Mouse (Mus musculus): ENCODE data around the gene Snai1. TPM values are rescaled to one million over a fixed set of nuclear protein-coding genes. Genes with fewer than 3 reads are reported as not detected.

Snai1 gene
- polyA plus RNA-seq, 1 experiment, result not detected

- TF ChIP-seq POLR2A (IDR thresholded peaks at IDR 0.05; ENCODE audit: insufficient read depth, low read depth, low read length) (no peak), CTCF (IDR thresholded peaks at IDR 0.05; ENCODE audit: insufficient read depth, low read depth, low read length) (no peak)
- Histone ChIP-seq H3K27ac (ENCODE audit: insufficient read depth, low read depth, low read length) (no peak overlapping the region), H3K4me1 (ENCODE audit: control insufficient read depth, insufficient read depth, low read length) (peaks cover 23% of the 10 kb centered on the region), H3K4me3 (ENCODE audit: insufficient read depth, low read depth, low read length) (no peak overlapping the region)
- 75% methylated on average over 5 of the region's 5 CpGs for WGBS
Observed at GRCm38 (mm10) chr2:167544456-167544855, 6.5 kb downstream of the Snai1 start.

GRCm38 (mm10) chr2:167546447-167547195, 8.6 kb downstream of the Snai1 start:
- no peak for TF ChIP-seq POLR2A (IDR thresholded peaks at IDR 0.05; ENCODE audit: insufficient read depth, low read depth, low read length)
- TF ChIP-seq CTCF (IDR thresholded peaks at IDR 0.05; ENCODE audit: insufficient read depth, low read depth, low read length), result no peak
- Histone ChIP-seq H3K4me3 (ENCODE audit: insufficient read depth, low read depth, low read length) (no peak overlapping the region), H3K4me1 (ENCODE audit: control insufficient read depth, insufficient read depth, low read length) (peaks cover 20% of the 10 kb centered on the region), H3K27ac (ENCODE audit: insufficient read depth, low read depth, low read length) (no peak overlapping the region)
- 87% methylated on average over 18 of the region's 18 CpGs for WGBS

GRCm38 (mm10) chr2:167547444-167547843, 9.4 kb downstream of the Snai1 start:
- Histone ChIP-seq H3K27ac (ENCODE audit: insufficient read depth, low read depth, low read length) (no peak overlapping the region), H3K4me3 (ENCODE audit: insufficient read depth, low read depth, low read length) (no peak overlapping the region), H3K4me1 (ENCODE audit: control insufficient read depth, insufficient read depth, low read length) (peaks cover 22% of the 10 kb centered on the region)
- no peak for TF ChIP-seq CTCF (IDR thresholded peaks at IDR 0.05; ENCODE audit: insufficient read depth, low read depth, low read length)
- no peak for TF ChIP-seq POLR2A (IDR thresholded peaks at IDR 0.05; ENCODE audit: insufficient read depth, low read depth, low read length)
- WGBS, result 90% methylated on average over 8 of the region's 8 CpGs

- Histone ChIP-seq H3K4me1 (ENCODE audit: control insufficient read depth, insufficient read depth, low read length) (peaks cover 17% of the 10 kb centered on the region), H3K27ac (ENCODE audit: insufficient read depth, low read depth, low read length) (no peak overlapping the region), H3K4me3 (ENCODE audit: insufficient read depth, low read depth, low read length) (no peak overlapping the region)
- no peak for TF ChIP-seq CTCF (IDR thresholded peaks at IDR 0.05; ENCODE audit: insufficient read depth, low read depth, low read length)
- no peak for TF ChIP-seq POLR2A (IDR thresholded peaks at IDR 0.05; ENCODE audit: insufficient read depth, low read depth, low read length)
- 94% methylated on average over 7 of the region's 7 CpGs for WGBS
Observed at GRCm38 (mm10) chr2:167548961-167549360, 11.0 kb downstream of the Snai1 start.

GRCm38 (mm10) chr2:167550341-167550854, 12.4 kb downstream of the Snai1 start:
- no peak overlapping the region for H3K4me3 ChIP-seq (ENCODE audit: insufficient read depth, low read depth, low read length)
- 81% methylated on average over 8 of the region's 8 CpGs for WGBS
- no peak overlapping the region for H3K27ac ChIP-seq (ENCODE audit: insufficient read depth, low read depth, low read length)
- H3K4me1 ChIP-seq (ENCODE audit: control insufficient read depth, insufficient read depth, low read length), result peaks cover 11% of the 10 kb centered on the region
- TF ChIP-seq CTCF (IDR thresholded peaks at IDR 0.05; ENCODE audit: insufficient read depth, low read depth, low read length), result no peak
- no peak for TF ChIP-seq POLR2A (IDR thresholded peaks at IDR 0.05; ENCODE audit: insufficient read depth, low read depth, low read length)

GRCm38 (mm10) chr2:167551342-167551920, 13.4 kb downstream of the Snai1 start:
- TF ChIP-seq CTCF (IDR thresholded peaks at IDR 0.05; ENCODE audit: insufficient read depth, low read depth, low read length) (no peak), POLR2A (IDR thresholded peaks at IDR 0.05; ENCODE audit: insufficient read depth, low read depth, low read length) (no peak)
- 80% methylated on average over 8 of the region's 8 CpGs for WGBS
- Histone ChIP-seq H3K4me1 (ENCODE audit: control insufficient read depth, insufficient read depth, low read length) (peaks cover 11% of the 10 kb centered on the region), H3K27ac (ENCODE audit: insufficient read depth, low read depth, low read length) (no peak overlapping the region), H3K4me3 (ENCODE audit: insufficient read depth, low read depth, low read length) (no peak overlapping the region)

GRCm38 (mm10) chr2:167552292-167552691, 14.3 kb downstream of the Snai1 start:
- TF ChIP-seq POLR2A (IDR thresholded peaks at IDR 0.05; ENCODE audit: insufficient read depth, low read depth, low read length), result no peak
- no peak for TF ChIP-seq CTCF (IDR thresholded peaks at IDR 0.05; ENCODE audit: insufficient read depth, low read depth, low read length)
- no peak overlapping the region for H3K27ac ChIP-seq (ENCODE audit: insufficient read depth, low read depth, low read length)
- H3K4me1 ChIP-seq (ENCODE audit: control insufficient read depth, insufficient read depth, low read length), result peaks cover 11% of the 10 kb centered on the region
- WGBS, result 98% methylated on average over 4 of the region's 4 CpGs
- no peak overlapping the region for H3K4me3 ChIP-seq (ENCODE audit: insufficient read depth, low read depth, low read length)

- Histone ChIP-seq H3K4me3 (ENCODE audit: insufficient read depth, low read depth, low read length) (no peak overlapping the region), H3K4me1 (ENCODE audit: control insufficient read depth, insufficient read depth, low read length) (peaks cover 11% of the 10 kb centered on the region), H3K27ac (ENCODE audit: insufficient read depth, low read depth, low read length) (no peak overlapping the region)
- TF ChIP-seq CTCF (IDR thresholded peaks at IDR 0.05; ENCODE audit: insufficient read depth, low read depth, low read length), result no peak
- TF ChIP-seq POLR2A (IDR thresholded peaks at IDR 0.05; ENCODE audit: insufficient read depth, low read depth, low read length), result no peak
- WGBS, result 40% methylated on average over 11 of the region's 11 CpGs
Observed at GRCm38 (mm10) chr2:167552927-167553402, 15.0 kb downstream of the Snai1 start.

GRCm38 (mm10) chr2:167555766-167556165, 17.8 kb downstream of the Snai1 start:
- no peak overlapping the region for H3K4me3 ChIP-seq (ENCODE audit: insufficient read depth, low read depth, low read length)
- 96% methylated on average over 5 of the region's 5 CpGs for WGBS
- TF ChIP-seq CTCF (IDR thresholded peaks at IDR 0.05; ENCODE audit: insufficient read depth, low read depth, low read length), result no peak
- TF ChIP-seq POLR2A (IDR thresholded peaks at IDR 0.05; ENCODE audit: insufficient read depth, low read depth, low read length), result no peak

More at GRCm38 (mm10) chr2:167555766-167556165, 17.8 kb downstream of the Snai1 start:
- Histone ChIP-seq H3K4me1 (ENCODE audit: control insufficient read depth, insufficient read depth, low read length) (peaks cover 15% of the 10 kb centered on the region), H3K27ac (ENCODE audit: insufficient read depth, low read depth, low read length) (no peak overlapping the region)

All from olfactory bulb, adult 2 months (tissue).